Mouse (Mus musculus) thymus, postnatal 36 days (tissue): Measurements from ENCODE around the gene Rnf115.
"Not testable (repeated sequence)": the region's sequence is repeated elsewhere in the genome, so short reads cannot be mapped to it uniquely, and the experiment has no call there.

Experiments used
- DNase-seq, 2 experiments: peaks; one replicate each; pipeline ENCODE4 v3.0.0; 2022; ENCODE audit warnings: mixed read lengths in 2 of 2

The Rnf115 gene

DNA sequence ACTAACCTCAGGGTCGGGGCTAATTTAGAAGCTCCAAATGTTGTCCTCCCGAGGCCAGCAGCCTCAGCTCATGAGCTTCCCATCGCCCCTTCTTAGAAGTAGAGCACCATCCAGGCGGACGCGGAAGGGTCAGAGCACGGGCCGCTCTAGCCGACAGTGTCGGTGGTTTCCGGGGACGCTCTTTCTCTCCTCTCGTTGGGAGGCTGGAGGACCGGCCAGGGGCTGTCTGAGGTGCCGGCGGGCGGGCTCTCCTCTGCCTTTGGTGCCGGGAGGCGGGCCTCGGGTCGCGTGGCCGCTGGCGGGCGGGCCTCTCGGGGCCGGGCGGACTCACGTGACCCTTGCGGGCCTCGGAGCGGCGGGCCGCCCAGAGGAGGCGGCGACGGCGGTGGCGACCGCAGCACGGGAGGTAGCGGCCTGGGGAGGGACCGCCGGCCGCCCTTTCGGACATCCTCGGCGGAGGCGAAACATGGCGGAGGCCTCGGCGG lies at the start of gene Rnf115, which contains the start of gene Polr3c:
Rnf115 (plus strand) TSS at position 322 of the 485 bp plus-strand sequence.
Polr3c (minus strand) TSS at position 286 of the 485 bp plus-strand sequence.
- peak; percentile 88 to 91 for DNase-seq

- no peak for DNase-seq
Observed at GRCm38 (mm10) chr3:96678456-96678855, 49.0 kb upstream of the Rnf115 start.

DNA sequence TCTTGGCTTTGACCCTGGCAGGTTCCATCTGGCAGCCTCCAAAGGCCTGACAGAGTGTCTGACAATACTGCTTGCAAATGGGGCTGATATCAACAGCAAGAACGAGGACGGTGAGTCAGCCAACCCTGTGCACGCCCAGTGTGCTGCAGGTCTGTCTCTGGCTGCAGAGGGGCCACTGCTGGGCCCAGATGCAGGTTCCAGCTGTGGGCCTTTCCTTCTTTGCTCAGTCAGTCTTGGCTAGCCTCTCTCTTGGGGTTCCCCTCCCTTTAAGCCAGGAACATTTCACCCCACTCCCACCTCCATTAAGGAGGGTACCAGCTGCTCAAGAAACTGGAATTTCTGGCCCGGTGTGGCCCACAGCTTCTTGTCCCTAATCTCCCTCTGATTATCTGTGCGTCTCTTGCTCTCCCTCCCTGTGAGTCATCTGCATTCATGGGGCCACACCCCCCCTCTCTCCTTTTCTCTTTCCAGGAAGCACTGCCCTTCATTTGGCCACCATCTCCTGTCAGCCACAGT lies 48.2 kb upstream of the Rnf115 start:
- no peak for DNase-seq

GRCm38 (mm10) chr3:96680269-96680956 lies 47.1 kb upstream of the Rnf115 start:
- no peak for DNase-seq

GRCm38 (mm10) chr3:96683496-96683895 lies 44.0 kb upstream of the Rnf115 start:
- DNase-seq, result no peak

- no peak for DNase-seq
Observed at GRCm38 (mm10) chr3:96684151-96684821, 43.2 kb upstream of the Rnf115 start.

- DNase-seq, result peak in 1 of 2 experiments; percentile 7
Observed at GRCm38 (mm10) chr3:96684822-96685156, 42.7 kb upstream of the Rnf115 start.

GRCm38 (mm10) chr3:96686057-96686456 lies 41.4 kb upstream of the Rnf115 start:
- DNase-seq, result not testable (repeated sequence)

GRCm38 (mm10) chr3:96688854-96689253 lies 38.6 kb upstream of the Rnf115 start:
- DNase-seq, result no peak

- DNase-seq, result no peak
Observed at GRCm38 (mm10) chr3:96690298-96690697, 37.2 kb upstream of the Rnf115 start.

- DNase-seq, result no peak
Observed at GRCm38 (mm10) chr3:96692506-96692905, 35.0 kb upstream of the Rnf115 start.

DNA sequence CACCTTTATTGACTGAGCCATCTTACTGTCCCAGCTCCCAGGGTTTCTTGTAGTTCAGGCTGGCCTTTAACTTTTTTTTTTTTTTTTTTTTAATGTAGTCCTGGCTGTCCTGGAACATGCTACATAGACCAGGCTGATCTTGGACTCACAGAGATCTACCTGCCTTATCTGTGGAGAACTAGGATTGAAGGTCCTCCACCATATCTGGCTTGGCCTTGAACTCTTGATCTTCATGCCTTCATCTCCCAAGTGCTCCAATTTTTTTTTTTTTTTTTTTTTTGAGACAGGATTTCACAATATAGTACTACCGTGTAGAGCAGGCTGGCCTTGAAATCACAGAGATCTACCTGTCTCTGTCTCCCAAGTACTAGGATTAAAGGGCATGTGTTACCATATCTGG lies 33.9 kb upstream of the Rnf115 start:
- no peak for DNase-seq

DNA sequence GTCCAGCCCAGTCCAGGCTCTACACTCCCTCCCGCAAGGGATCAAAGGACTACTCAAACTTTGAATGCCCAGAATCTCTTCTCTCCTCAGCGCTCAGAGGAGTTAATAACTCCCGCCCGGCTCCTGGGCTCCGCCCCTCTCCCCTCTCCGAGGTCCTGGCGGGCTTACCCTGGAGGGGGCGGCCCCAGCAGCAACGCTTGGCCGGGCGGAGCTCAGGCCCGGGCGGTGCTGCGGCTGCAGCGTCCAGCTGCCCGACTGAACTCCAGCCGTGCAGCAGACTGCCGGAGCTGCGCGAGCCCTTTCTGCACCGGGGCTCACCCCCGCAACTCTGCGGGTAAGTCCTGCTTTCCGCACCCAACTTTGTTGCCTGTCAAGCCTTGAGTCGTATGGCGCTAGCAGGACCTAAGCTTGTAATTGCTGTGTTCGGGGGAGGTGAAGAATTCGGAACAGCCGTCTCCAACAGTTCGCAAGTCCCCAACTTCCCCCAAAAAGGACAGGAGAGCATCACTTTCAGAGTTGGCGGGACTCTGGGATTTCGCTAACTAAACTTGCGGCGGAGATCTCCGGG lies 31.2 kb upstream of the Rnf115 start, which contains the start of gene Pias3:
Pias3 (plus strand) TSS at position 187 of the 568 bp plus-strand sequence.
- peak; percentile 48 to 59 for DNase-seq

GRCm38 (mm10) chr3:96696766-96697732 lies 30.4 kb upstream of the Rnf115 start:
- peak; percentile 68 for DNase-seq

- DNase-seq, result no peak
Observed at GRCm38 (mm10) chr3:96698993-96699690, 28.3 kb upstream of the Rnf115 start.

DNA sequence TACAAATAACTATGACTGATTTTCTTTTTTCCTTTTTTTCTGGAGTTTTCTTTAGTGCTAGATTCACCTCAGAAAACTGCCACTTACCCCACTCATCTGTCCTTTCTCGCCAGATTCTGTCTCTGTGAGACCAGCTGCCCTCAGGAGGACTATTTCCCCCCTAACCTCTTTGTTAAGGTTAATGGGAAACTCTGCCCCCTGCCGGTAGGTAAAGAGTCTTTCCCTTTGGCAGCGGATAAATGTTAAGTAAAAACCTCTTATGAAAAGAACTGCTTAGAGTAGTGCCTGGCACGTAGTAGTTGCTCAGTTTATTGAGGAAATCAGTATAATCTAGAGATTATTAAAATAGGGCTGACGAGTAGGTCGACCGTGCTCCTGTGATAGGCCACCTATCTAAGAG lies 27.1 kb upstream of the Rnf115 start:
- DNase-seq, result peak in 1 of 2 experiments; percentile 15

DNA sequence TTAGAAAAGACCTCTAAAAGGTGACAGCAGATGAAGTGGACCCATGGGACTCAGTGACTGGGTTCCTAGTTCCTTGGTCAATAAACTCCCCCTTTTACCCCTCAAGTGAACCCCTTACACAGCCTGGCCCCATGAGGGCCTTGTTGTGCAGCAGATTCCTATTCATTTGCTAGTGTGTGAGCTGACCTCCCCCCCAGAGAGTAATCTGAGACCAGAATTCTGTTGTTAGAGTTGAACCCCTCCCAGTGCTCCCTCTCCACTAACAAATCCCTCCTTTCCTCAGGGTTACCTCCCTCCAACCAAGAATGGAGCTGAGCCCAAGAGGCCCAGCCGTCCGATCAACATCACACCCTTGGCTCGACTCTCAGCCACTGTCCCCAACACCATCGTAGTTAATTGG lies 26.5 kb upstream of the Rnf115 start:
- DNase-seq, result no peak

DNA sequence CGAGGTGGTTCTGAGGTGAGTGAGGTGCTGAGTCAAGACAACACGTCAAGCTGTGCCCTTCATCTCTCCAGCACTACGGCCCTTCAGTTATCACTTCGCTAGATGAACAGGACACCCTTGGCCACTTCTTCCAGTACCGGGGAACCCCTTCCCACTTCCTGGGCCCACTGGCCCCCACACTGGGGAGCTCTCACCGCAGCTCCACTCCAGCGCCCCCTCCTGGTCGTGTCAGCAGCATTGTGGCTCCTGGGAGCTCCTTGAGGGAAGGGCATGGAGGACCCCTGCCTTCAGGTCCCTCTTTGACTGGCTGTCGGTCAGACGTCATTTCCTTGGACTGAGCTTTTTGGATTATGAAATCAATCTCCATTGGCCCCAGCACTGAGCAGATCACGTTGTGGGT lies 22.7 kb upstream of the Rnf115 start:
- DNase-seq, result peak; percentile 43 to 54

GRCm38 (mm10) chr3:96706217-96706616 lies 21.2 kb upstream of the Rnf115 start:
- DNase-seq, result no peak

DNA sequence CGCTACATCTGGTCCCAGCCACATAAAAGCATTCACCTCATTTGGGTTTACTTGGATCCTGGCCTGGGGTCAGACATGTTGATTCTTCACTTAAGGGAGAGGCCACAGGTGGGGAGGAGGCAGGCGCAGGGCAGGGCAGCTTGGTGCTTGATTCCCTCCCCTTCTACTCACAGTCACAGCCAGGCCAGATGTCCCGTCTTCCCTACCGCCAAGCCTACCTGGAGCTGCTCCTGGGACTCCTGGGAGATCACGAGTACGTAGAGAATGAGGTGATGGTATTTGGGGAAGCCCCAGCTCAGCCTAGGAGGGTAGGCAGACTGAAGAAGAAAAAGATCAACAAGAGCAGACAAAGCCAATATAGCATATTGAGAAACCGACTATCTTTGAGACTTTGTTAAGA lies 20.5 kb upstream of the Rnf115 start:
- no peak for DNase-seq

DNA sequence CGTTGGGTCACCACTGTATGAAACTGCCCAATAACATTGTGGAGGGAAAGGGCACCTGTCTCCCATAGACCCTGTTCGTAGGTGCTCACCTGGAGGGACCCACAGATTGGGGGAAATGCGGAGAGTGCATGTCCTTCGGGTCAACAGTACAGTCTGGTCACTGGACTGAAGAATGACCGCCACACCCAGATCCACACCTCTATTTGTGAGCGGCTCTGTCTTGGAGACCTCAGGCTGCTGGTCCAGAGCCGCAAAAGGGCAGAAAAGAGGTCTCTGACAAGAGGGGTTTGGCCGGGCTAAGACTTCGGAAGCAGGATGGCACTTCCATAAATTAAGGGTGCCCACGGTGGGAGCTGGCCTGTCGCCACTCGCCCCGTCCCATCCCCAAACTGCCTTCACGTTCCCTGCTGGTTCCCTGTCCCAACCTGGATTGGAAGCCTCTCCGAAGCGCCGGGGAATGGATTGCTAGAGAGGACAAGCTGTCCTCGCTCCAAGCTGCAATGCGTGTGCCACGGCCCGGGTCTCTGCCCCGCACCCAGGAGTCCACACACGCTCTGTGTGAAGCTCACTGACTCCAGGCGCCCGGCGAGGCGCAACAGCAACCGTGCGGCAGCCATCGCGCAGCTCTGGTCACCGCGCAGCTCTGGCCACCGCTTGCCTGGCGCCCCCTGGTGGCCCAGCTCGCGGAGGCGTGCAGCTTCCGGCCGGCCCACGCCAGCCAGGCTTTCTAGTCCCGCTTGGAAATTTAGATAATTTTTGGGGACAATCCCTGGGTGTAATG lies 19.4 kb upstream of the Rnf115 start, which contains the start of gene Nudt17:
Nudt17 (minus strand) TSS at position 660 of the 781 bp plus-strand sequence.
- peak; percentile 67 to 71 for DNase-seq
